Comparison of ENCODE assay signal across 18 mouse cellular contexts in genomic region chr19:57212406-57212805, GRCm38 (mm10).
DNase-seq lines count a peak whose midpoint lies in the region; ATAC-seq lines count a peak whose summit lies in the region.
"Had no signal": no experiment of that assay in that cellular context is flagged by ENCODE, and none has a peak within 500 bp of the region (broad histone marks: within the 10 kb centered on the region; RNA-seq: fewer than 3 reads in every experiment).

No protein-coding gene starts in this region.

- peak; percentile 69 for DNase-seq in cerebellum, adult 11-12 months
- no peak for DNase-seq in cerebellum, postnatal 36 days
- no peak for DNase-seq in forebrain, embryonic 11.5 days (ENCODE audit: low spot score)
- DNase-seq in heart, postnatal 25 days (ENCODE audit: low spot score): no peak
- no peak for DNase-seq in lung, postnatal 14 days
- DNase-seq: adrenal gland, adult 2 months; liver; midbrain, embryonic 14.5 days had no signal

- H3K9ac ChIP-seq in forebrain, embryonic 15.5 days (replicated peaks): no peak overlapping the region
- H3K9ac ChIP-seq in forebrain, embryonic 11.5 days (ENCODE audit: low read length): no peak overlapping the region
- H3K9ac ChIP-seq in heart, embryonic 15.5 days: no peak overlapping the region
- H3K9ac ChIP-seq in lung, embryonic 16.5 days (ENCODE audit: low read length): no peak overlapping the region
- H3K9ac ChIP-seq: embryonic facial prominence, embryonic 15.5 days; heart, embryonic 13.5 days; hindbrain, embryonic 14.5 days; liver, embryonic 14.5 days; lung, embryonic 14.5 days had no signal

- 95% methylated on average over 2 of the region's 2 CpGs for WGBS in forebrain, embryonic 15.5 days
- 80% methylated on average over 2 of the region's 2 CpGs for WGBS in forebrain, embryonic 11.5 days
- WGBS in heart, embryonic 15.5 days: 36% methylated on average over 2 of the region's 2 CpGs
- 57% methylated on average over 2 of the region's 2 CpGs for WGBS in lung, embryonic 16.5 days

- no peaks in the 10 kb centered on the region for H3K9me3 ChIP-seq in forebrain, embryonic 15.5 days
- no peaks in the 10 kb centered on the region for H3K9me3 ChIP-seq in forebrain, embryonic 11.5 days (ENCODE audit: control insufficient read depth, low read length)
- no peaks in the 10 kb centered on the region for H3K9me3 ChIP-seq in heart, embryonic 15.5 days (replicated peaks)
- H3K9me3 ChIP-seq in lung, embryonic 16.5 days (ENCODE audit: control insufficient read depth, low read length): no peaks in the 10 kb centered on the region
- H3K9me3 ChIP-seq: embryonic facial prominence, embryonic 15.5 days; heart, embryonic 13.5 days had no signal

- H3K27ac ChIP-seq in forebrain, embryonic 15.5 days (replicated peaks): 0 out of 2 replicates have a peak overlapping the region, but pooled peaks have one; percentile 44
- H3K27ac ChIP-seq in forebrain, embryonic 11.5 days (ENCODE audit: low read depth, low read length): no peak overlapping the region
- peak overlapping the region; percentile 8 for H3K27ac ChIP-seq in heart, embryonic 15.5 days
- peak overlapping the region; percentile 38 for H3K27ac ChIP-seq in lung, embryonic 16.5 days (ENCODE audit: low read length)
- H3K27ac ChIP-seq: embryonic facial prominence, embryonic 15.5 days; heart, embryonic 13.5 days; hindbrain, embryonic 14.5 days; liver, embryonic 14.5 days had no signal

- H3K4me1 ChIP-seq in forebrain, embryonic 15.5 days: peaks cover 6% of the 10 kb centered on the region; the same call in 1 of the 2 replicates
- H3K4me1 ChIP-seq in forebrain, embryonic 11.5 days (replicated peaks; ENCODE audit: control insufficient read depth, insufficient read depth, low read length): no peaks in the 10 kb centered on the region
- H3K4me1 ChIP-seq in heart, embryonic 15.5 days (replicated peaks): peaks cover 20% of the 10 kb centered on the region
- H3K4me1 ChIP-seq in lung, embryonic 16.5 days (replicated peaks; ENCODE audit: control insufficient read depth, insufficient read depth, low read length): peaks cover 2% of the 10 kb centered on the region; the same call in 1 of the 2 replicates
- H3K4me1 ChIP-seq: embryonic facial prominence, embryonic 15.5 days had no signal

- no peaks in the 10 kb centered on the region for H3K36me3 ChIP-seq in forebrain, embryonic 15.5 days
- H3K36me3 ChIP-seq in forebrain, embryonic 11.5 days (ENCODE audit: control insufficient read depth, insufficient read depth, low read length): no peaks in the 10 kb centered on the region
- H3K36me3 ChIP-seq in heart, embryonic 15.5 days: no peaks in the 10 kb centered on the region
- H3K36me3 ChIP-seq in lung, embryonic 16.5 days (ENCODE audit: control insufficient read depth, insufficient read depth, low read length): no peaks in the 10 kb centered on the region
- H3K36me3 ChIP-seq: embryonic facial prominence, embryonic 15.5 days; heart, embryonic 13.5 days had no signal

- H3K4me2 ChIP-seq in forebrain, embryonic 15.5 days (replicated peaks): no peak overlapping the region
- no peak overlapping the region for H3K4me2 ChIP-seq in forebrain, embryonic 11.5 days (ENCODE audit: low read depth, low read length, severe bottlenecking)
- no peak overlapping the region for H3K4me2 ChIP-seq in heart, embryonic 15.5 days
- H3K4me2 ChIP-seq in lung, embryonic 16.5 days (ENCODE audit: low read depth, low read length): no peak overlapping the region
- H3K4me2 ChIP-seq: embryonic facial prominence, embryonic 15.5 days; heart, embryonic 13.5 days; hindbrain, embryonic 14.5 days; lung, embryonic 14.5 days had no signal

- ATAC-seq in forebrain, embryonic 15.5 days (replicated peaks): no peak
- no peak for ATAC-seq in forebrain, embryonic 11.5 days (replicated peaks; ENCODE audit: low FRiP score)
- ATAC-seq in heart, embryonic 15.5 days (replicated peaks; ENCODE audit: insufficient number of reproducible peaks, insufficient read depth, low FRiP score, low read depth): no peak
- ATAC-seq in lung, embryonic 16.5 days (ENCODE audit: low read depth): no peak
- ATAC-seq: intestine, postnatal 0 days had no signal

- no peaks in the 10 kb centered on the region for H3K27me3 ChIP-seq in forebrain, embryonic 15.5 days
- H3K27me3 ChIP-seq in forebrain, embryonic 11.5 days (ENCODE audit: control insufficient read depth, insufficient read depth, low read length): no peaks in the 10 kb centered on the region
- H3K27me3 ChIP-seq in heart, embryonic 15.5 days: no peaks in the 10 kb centered on the region
- H3K27me3 ChIP-seq in lung, embryonic 16.5 days (ENCODE audit: control insufficient read depth, insufficient read depth, low read depth, low read length): no peaks in the 10 kb centered on the region
- H3K27me3 ChIP-seq: CH12.LX; embryonic facial prominence, embryonic 15.5 days; heart, embryonic 13.5 days had no signal

- no peak overlapping the region for H3K4me3 ChIP-seq in forebrain, embryonic 15.5 days
- H3K4me3 ChIP-seq in forebrain, embryonic 11.5 days (ENCODE audit: low read depth, low read length): no peak overlapping the region
- no peak overlapping the region for H3K4me3 ChIP-seq in heart, embryonic 15.5 days
- H3K4me3 ChIP-seq in lung, embryonic 16.5 days (ENCODE audit: low read length): no peak overlapping the region
- H3K4me3 ChIP-seq: embryonic facial prominence, embryonic 15.5 days; heart, embryonic 13.5 days had no signal

- intact Hi-C loops in heart, postnatal 25 days (cut with DNase I): loop anchor here (5.0 kb wide), 1 partner anchor 50 kb away; no protein-coding TSS in a partner anchor
